Mouse (Mus musculus): Measurements from ENCODE around the gene Olfr177. TPM values are rescaled to one million over a fixed set of nuclear protein-coding genes. Genes with fewer than 3 reads are reported as not detected.

Gene Olfr177
- polyA plus RNA-seq (2012; rRNA removed), result not detected in 2 replicates

GRCm38 (mm10) chr16:58874668-58875067 is at the start of gene Olfr177:
Gene Olfr177, minus strand, starts transcription at chr16:58874768.

GRCm38 (mm10) chr16:58891963-58892362 is 17.4 kb upstream of the Olfr177 start, which contains the start of gene Olfr178:
Gene Olfr178, minus strand, starts transcription at chr16:58892063.

GRCm38 (mm10) chr16:58826732-58827319 is 47.7 kb downstream of the Olfr177 start, which contains the start of gene Olfr175-ps1:
Gene Olfr175-ps1, minus strand, starts transcription at chr16:58826782.

Other genes with a start within 250 kb of the Olfr177 start
- gene E330017A01Rik, start 236.0 kb downstream of the Olfr177 start, polyA plus RNA-seq (2012; rRNA removed), result not detected in 2 replicates
- gene Cpox, start 204.5 kb downstream of the Olfr177 start, polyA plus RNA-seq (2012; rRNA removed), result 263 and 298 TPM in 2 replicates
- gene Gpr15, start 155.7 kb downstream of the Olfr177 start, polyA plus RNA-seq (2012; rRNA removed), result 0.06 and 0.07 TPM in 2 replicates
- 15.4 and 17.2 TPM in 2 replicates for gene Cldnd1, start 146.9 kb downstream of the Olfr177 start, polyA plus RNA-seq (2012; rRNA removed)
- gene Olfr172, start 111.6 kb downstream of the Olfr177 start, polyA plus RNA-seq (2012; rRNA removed), result not detected in 2 replicates
- not detected in 2 replicates for gene Olfr173, start 74.5 kb downstream of the Olfr177 start, polyA plus RNA-seq (2012; rRNA removed)
- gene Olfr175-ps1, start 48.0 kb downstream of the Olfr177 start, polyA plus RNA-seq (2012; rRNA removed), result not detected in 2 replicates
- gene Olfr178, start 17.3 kb upstream of the Olfr177 start, polyA plus RNA-seq (2012; rRNA removed), result not detected in 2 replicates
- gene Olfr181, start 54.0 kb upstream of the Olfr177 start, polyA plus RNA-seq (2012; rRNA removed), result not detected in 2 replicates
- gene Olfr180, start 54.6 kb upstream of the Olfr177 start, polyA plus RNA-seq (2012; rRNA removed), result not detected in 2 replicates
- gene Olfr183, start 120.6 kb upstream of the Olfr177 start, polyA plus RNA-seq (2012; rRNA removed), result not detected in 2 replicates
- gene Olfr186, start 155.5 kb upstream of the Olfr177 start, polyA plus RNA-seq (2012; rRNA removed), result not detected in 2 replicates
- gene Olfr187, start 165.0 kb upstream of the Olfr177 start, polyA plus RNA-seq (2012; rRNA removed), result not detected in 2 replicates
- not detected in 2 replicates for gene Olfr190, start 203.2 kb upstream of the Olfr177 start, polyA plus RNA-seq (2012; rRNA removed)
- gene Olfr191, start 215.1 kb upstream of the Olfr177 start, polyA plus RNA-seq (2012; rRNA removed), result not detected in 2 replicates
- gene Olfr193, start 237.1 kb upstream of the Olfr177 start, polyA plus RNA-seq (2012; rRNA removed), result not detected in 2 replicates
- not detected in 2 replicates for gene Olfr194, start 246.3 kb upstream of the Olfr177 start, polyA plus RNA-seq (2012; rRNA removed)

Data from liver, embryonic 14 days (tissue).